Mouse (Mus musculus) small intestine, adult 2 months (tissue): ENCODE data around the gene Nfe2l2. TPM values are rescaled to one million over a fixed set of nuclear protein-coding genes. Genes with fewer than 3 reads are reported as not detected.
"Not testable (repeated sequence)": the region's sequence is repeated elsewhere in the genome, so short reads cannot be mapped to it uniquely, and the experiment has no call there.

Experiments used
- H3K27ac ChIP-seq: fragments of 200-500 bp; 2 replicates; pipeline ENCODE4 v1.5.1; 2012; ENCODE audit warnings: low read depth, low read length, control low read depth, inconsistent platforms; ENCODE audit not compliant: insufficient read depth
- H3K27me3 ChIP-seq: fragments of 200-500 bp; 2 replicates; pipeline ENCODE4 v1.6.1; 2012; ENCODE audit warnings: mild to moderate bottlenecking, moderate library complexity, low read length, inconsistent platforms; ENCODE audit not compliant: control insufficient read depth, insufficient read depth
- H3K36me3 ChIP-seq: fragments of 200-500 bp; 2 replicates; pipeline ENCODE4 v1.6.1; 2012; ENCODE audit warnings: mild to moderate bottlenecking, low read length, control low read depth, inconsistent platforms; ENCODE audit not compliant: control insufficient read depth, insufficient read depth
- H3K4me1 ChIP-seq: fragments of 200-500 bp; 2 replicates; pipeline ENCODE4 v1.6.1; 2012; ENCODE audit warnings: low read length, inconsistent platforms, mixed read lengths; ENCODE audit not compliant: control insufficient read depth, insufficient read depth, insufficient read length
- H3K4me3 ChIP-seq: fragments of 200-500 bp; 2 replicates; pipeline ENCODE4 v1.5.1; 2012; ENCODE audit warnings: low read depth, mild to moderate bottlenecking, control low read depth, inconsistent platforms, low read length, moderate library complexity
- CTCF ChIP-seq: fragments of 200-500 bp; IDR thresholded peaks from 2 replicates; pipeline ENCODE4 v1.5.1; 2012; ENCODE audit warnings: low read depth, mild to moderate bottlenecking, control low read depth, inconsistent platforms, low read length, moderate library complexity, mixed read lengths; ENCODE audit not compliant: insufficient replicate concordance, insufficient read length; ENCODE audit errors: extremely low read depth
- POLR2A ChIP-seq: fragments of 200-500 bp; IDR thresholded peaks from 2 replicates; pipeline ENCODE4 v1.6.1; 2012; ENCODE audit warnings: low read depth, mild to moderate bottlenecking, control low read depth, inconsistent platforms, low read length, moderate library complexity
- WGBS: fragments of 180-500 bp; shearing (Covaris S2); methylation state at CpG from one replicate; pipeline ENCODE4 v1.1.7; 2018; 5-methylcytosine and 5-hydroxymethylcytosine counted together
- polyA plus RNA-seq: library from polyadenylated mRNA; depleted of rRNA; stranded (reverse); fragments of >200 nt; gene quantifications from 2 replicates; pipeline ENCODE4 v1.2.3, GENCODE M21; 2012

Nfe2l2 gene
- polyA plus RNA-seq, 1 experiment = 62.5 TPM

DNA sequence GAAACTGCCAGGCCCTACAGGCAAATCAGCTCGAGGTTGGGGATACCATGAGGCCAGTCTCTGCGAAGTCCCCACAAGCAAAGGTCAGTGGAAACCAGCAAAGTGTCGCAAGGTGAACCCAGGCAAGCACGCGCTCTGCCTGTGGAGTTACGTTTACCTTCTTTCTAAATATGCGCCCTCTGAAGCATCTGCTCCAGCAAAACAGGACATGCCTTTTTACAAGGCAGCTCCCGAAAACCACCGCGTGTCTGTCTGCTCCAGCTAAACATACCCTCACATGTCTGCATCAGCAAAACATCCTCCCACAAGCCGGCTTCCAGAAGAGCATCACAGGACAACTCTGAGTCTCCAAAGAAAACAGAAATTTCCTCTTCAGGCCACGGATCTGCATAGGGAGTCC is 59.2 kb downstream of the Nfe2l2 start:
- 96% methylated on average over 12 of the region's 12 CpGs for whole genome bisulfite sequencing
- H3K36me3 ChIP-seq = no peaks in the 10 kb centered on the region

DNA sequence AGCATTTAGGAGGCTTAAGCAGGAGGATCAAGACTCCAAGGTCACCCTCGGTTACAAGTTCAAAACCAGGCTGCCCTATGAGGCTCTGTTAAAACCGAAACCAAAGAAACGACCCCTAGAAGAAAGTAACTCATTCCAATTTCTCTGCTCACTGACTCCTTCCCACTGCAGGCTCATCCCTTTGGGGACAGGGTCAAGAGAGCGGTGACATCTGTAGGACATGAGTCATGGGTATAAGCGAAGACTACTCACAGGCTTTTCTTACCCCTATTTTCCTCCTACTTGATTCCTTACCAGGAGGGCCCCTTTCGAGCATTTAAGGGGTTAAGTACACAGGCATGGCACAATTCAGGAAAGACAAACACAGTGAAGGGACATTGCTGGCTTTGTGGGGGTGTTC is 60.5 kb downstream of the Nfe2l2 start:
- H3K27ac ChIP-seq = no peak overlapping the region
- no peaks in the 10 kb centered on the region for H3K27me3 ChIP-seq
- 76% methylated on average over 6 of the region's 6 CpGs for WGBS
- H3K4me3 ChIP-seq = no peak overlapping the region
- no peak for TF ChIP-seq CTCF
- no peak for TF ChIP-seq POLR2A
- H3K36me3 ChIP-seq = no peaks in the 10 kb centered on the region
- peaks cover 4% of the 10 kb centered on the region; the same call in 1 of the 2 replicates for H3K4me1 ChIP-seq

More for the DNA sequence above, 59.2 kb downstream of the Nfe2l2 start:
- Histone ChIP-seq H3K4me3 (no peak overlapping the region), H3K27ac (no peak overlapping the region), H3K27me3 (no peaks in the 10 kb centered on the region), H3K4me1 (peaks cover 4% of the 10 kb centered on the region; the same call in 1 of the 2 replicates)
- no peak for TF ChIP-seq CTCF
- no peak for TF ChIP-seq POLR2A

- Histone ChIP-seq H3K27ac (no peak overlapping the region), H3K4me1 (peaks cover 4% of the 10 kb centered on the region; the same call in 1 of the 2 replicates), H3K27me3 (no peaks in the 10 kb centered on the region), H3K36me3 (no peaks in the 10 kb centered on the region), H3K4me3 (no peak overlapping the region)
- TF ChIP-seq POLR2A = no peak
- no peak for TF ChIP-seq CTCF
- WGBS = 69% methylated on average over 8 of the region's 8 CpGs
Measured at GRCm38 (mm10) chr2:75642795-75643550, 61.5 kb downstream of the Nfe2l2 start.

GRCm38 (mm10) chr2:75642312-75642711 is 62.1 kb downstream of the Nfe2l2 start:
- H3K36me3 ChIP-seq, H3K27me3 ChIP-seq, H3K4me1 ChIP-seq, H3K4me3 ChIP-seq, H3K27ac ChIP-seq: not testable (repeated sequence)
- 19% methylated on average over 4 of the region's 4 CpGs for WGBS

GRCm38 (mm10) chr2:75639535-75639934 is 64.9 kb downstream of the Nfe2l2 start:
- whole genome bisulfite sequencing = 2% methylated on average over 10 of the region's 12 CpGs
- Histone ChIP-seq H3K27ac (peak overlapping the region; percentile 70), H3K4me3 (peak overlapping the region; percentile 52)
- not testable (repeated sequence) for H3K36me3 ChIP-seq, H3K4me1 ChIP-seq, H3K27me3 ChIP-seq

DNA sequence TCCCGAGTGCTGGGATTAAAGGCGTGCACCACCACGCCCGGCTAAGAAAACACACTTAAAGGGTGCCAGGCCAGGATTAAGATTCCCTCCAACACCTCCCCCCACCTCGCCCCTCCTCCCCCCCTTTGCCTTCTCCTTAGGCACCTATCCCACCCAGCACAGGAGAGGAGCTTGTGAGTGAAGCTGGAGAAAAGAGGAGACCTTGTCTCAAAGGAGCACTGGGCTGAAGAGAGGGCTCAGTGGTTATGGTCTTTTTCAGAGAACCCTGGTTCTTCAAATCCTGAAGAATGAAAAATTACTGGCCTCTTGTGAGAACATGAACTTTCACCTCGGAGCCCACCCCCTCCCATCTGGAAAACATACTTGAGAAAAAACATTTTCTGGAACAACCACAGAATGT is 66.6 kb downstream of the Nfe2l2 start:
- WGBS = 69% methylated on average over 6 of the region's 6 CpGs
- H3K27ac ChIP-seq, H3K4me3 ChIP-seq, H3K27me3 ChIP-seq, H3K36me3 ChIP-seq: not testable (repeated sequence)
- peaks cover 13% of the 10 kb centered on the region for H3K4me1 ChIP-seq

GRCm38 (mm10) chr2:75637361-75637760 is 67.1 kb downstream of the Nfe2l2 start:
- Histone ChIP-seq H3K4me3 (no peak overlapping the region), H3K27ac (no peak overlapping the region), H3K27me3 (no peaks in the 10 kb centered on the region), H3K36me3 (no peaks in the 10 kb centered on the region), H3K4me1 (peaks cover 14% of the 10 kb centered on the region)
- TF ChIP-seq CTCF (no peak), POLR2A (no peak)

DNA sequence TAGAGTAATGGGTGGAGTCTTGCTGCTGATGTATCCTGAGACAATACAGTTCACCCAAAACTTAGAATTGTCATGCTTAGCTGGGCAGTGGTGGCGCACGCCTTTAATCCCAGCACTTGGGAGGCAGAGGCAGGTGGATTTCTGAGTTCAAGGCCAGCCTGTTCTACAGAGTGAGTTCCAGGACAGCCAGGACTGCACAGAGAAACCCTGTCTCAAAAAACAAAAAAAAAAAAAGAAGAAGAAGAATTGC is 67.5 kb downstream of the Nfe2l2 start:
- H3K27me3 ChIP-seq, H3K27ac ChIP-seq, H3K36me3 ChIP-seq, H3K4me3 ChIP-seq: not testable (repeated sequence)
- H3K4me1 ChIP-seq = peaks cover 14% of the 10 kb centered on the region
- 80% methylated on average over 2 of the region's 2 CpGs for WGBS
